Mouse (Mus musculus): ENCODE results near the gene Cdt1.

Cdt1 gene

DNA sequence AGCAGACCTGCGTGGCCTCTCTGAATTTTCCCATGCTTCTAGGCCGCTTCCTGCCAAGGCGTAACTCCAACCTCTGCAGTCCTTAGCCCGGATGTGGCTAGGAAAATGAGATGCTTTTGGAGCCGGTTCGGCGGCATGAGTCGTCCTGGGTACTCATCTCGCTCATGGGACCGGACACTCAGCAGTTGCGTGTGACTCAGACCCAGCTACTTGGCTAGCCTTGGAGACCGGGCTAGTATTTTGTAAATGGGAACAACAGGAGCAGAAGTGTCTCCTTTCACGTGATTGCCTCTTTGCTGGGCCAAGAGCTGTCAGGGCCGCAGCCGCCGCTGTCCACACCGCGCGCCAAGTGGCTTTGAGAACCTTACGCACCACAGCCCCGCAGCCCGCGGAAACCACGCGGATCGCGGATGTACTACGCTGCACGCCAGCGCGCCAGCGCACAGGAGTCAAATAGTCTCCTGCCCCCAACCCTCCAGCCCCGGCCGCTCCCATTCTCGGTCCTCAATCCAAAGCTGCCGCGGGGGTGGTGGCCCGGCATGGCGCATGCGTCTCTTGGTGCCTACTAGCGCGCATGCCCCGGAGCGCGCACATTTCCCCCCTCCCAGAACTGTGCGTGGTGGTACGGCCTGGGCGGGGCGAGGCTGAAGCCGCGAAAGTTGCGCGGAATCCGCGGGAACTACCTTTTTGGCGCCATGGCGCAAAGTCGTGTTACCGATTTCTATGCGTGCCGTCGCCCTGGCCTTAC lies at the start of gene Cdt1:
Gene Cdt1, plus strand, starts transcription at position 655 of the 748 bp plus-strand sequence.
- DNase-seq (ENCODE audit: low spot score in 2 of 2): peak; percentile 90 to 91

DNA sequence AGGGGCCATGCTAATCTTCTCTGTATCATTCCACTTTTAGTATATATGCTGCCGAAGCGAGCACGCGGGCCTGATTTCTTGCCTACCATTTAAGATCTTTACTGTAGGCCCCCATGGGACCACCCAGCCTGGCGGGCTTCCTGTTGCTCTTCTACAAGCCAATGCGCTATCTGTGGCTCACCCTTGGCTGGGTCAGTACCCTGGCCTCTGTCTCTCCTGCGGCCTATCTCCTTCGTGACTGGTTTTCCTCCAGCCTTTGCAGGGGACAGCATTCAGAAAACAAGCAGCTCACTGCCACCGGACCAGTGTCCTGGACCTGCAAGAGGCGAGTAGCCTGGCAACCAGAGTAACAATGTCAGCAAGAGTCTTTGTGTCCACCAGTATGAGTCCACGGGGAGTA lies 47.2 kb upstream of the Cdt1 start:
- no peak for DNase-seq (ENCODE audit: low spot score in 2 of 2)

DNA sequence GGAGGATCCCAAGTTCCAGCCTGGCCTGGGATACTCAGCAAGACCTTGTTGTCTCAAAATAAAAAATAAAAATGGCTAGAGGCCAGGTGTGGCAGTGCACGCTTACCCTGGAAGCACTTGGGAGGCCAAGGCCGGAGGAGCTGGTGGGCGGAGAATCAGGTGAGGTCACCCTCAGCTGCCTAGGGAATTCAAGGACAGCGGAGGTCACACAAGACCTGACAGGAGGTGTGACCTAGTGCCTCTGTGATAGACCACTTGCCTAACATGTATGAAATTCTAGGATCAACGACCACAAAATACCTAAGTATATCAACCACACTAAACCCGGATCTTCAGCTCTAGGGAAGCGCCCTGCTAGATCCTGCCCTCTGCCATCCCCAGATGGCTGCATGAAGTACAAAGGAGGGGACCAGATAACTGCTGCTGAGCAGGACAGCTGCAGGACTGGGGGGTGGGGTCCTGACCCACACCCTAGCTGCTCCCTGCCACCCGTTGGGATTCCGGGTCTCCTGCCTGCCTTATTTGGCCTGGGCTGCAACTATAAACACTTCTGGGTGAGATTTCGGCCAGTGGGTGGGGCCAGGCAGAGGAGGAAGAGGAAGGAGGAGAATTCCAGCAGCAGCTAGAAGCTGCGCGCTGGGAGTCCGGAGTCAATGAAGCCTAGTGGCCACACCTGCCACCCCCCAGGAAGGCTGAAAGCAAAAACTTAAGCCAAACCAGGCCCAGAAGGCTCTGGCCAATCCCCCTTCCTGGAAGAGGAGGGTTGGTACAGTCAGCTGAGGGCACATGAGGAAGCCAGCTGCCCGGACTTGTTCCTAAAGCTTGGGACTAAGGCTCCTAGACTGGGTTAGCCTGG lies 44.8 kb upstream of the Cdt1 start:
- no peak for DNase-seq (ENCODE audit: low spot score in 2 of 2)

DNA sequence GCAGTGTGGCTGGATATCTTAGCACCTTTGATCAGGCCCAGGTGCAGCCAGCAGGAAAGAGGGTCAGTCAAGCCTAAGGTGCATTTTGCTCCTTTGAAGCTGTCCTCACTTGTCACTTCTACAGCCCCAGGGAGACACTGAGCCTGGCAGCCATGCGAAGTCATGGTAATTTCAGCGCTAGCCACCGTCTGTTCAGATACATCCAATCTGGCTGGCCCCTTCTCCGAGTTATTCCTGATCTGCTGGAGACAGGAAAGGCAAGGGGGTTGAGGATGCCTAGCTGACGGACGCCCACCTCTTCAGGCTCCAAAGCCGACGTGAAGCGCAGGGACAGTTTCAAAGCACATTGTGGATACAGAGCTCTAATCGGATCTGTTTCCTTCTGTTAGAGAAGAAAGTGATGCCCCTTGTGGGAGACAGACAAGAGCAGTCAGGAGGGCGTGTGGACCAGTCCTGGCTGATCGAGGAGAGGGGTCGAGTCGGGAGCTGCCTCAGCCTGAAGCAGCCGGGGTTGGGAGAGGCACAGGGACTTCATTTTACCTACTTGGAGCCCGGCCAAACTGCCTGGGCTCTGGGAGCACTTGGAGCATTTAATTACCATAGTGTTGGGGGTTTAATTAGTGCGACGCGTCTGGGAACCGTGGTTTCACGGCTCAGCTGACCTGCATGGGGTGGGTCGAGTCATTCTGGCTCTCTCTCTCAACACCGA lies 44.0 kb upstream of the Cdt1 start:
- DNase-seq (ENCODE audit: low spot score in 2 of 2): no peak

DNA sequence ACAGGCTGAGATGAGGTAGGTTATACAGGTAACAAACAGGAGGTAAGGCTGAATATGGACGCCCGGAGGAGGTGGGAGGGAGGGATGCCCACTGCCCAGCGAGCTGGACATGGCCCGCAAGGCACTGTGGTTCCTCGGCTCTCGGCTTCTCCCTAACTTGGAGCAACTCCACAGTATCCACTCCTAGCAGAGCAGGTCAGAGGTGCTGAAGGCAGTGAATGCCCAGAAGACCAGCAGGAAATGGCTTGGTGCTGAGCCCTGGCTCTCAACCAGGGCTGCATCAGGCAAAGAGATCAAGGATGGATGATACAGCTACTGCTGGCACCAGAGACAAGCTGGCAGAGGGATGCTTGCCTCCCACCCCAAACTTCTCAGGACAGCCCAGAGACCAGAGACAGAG lies 43.3 kb upstream of the Cdt1 start:
- DNase-seq (ENCODE audit: low spot score in 2 of 2): no peak

DNA sequence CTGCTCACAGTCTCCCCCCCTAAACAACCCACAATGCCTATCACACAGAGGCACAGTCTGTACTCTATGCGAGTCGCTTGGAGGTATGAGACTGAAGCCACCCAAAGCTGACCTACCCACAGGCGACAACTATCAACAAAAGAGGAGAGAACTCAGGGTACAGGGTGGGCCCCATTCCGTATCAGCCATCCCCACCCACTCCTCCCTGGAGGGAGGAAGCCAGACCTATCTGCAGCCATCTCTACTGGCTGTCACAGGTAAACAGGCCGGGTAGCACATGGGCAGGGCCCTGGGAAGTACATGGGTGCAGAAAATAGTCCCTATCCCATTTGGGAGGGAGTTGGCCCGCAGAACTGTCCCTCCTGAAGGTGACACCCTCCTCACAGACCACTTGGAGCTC lies 42.8 kb upstream of the Cdt1 start:
- DNase-seq (ENCODE audit: low spot score in 2 of 2): no peak

DNA sequence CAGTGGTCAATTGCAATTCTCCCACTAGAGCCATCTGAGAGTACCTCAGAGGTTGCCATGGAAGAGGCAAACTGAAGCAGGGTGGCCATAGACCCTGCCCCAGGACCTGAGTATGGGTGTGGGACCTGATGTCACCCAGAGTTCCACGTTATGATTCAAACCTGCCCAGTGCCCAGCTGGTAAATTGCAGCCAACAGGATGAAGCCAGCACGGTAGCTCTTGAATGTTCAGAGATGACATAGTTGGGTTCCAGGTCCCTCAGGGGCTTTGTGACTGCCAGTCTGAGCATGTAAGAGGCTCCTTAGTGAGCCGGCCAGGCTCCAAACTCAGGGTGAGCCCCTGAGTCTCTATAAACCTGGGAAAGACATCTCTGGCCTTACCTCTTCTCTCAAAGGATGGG lies 41.7 kb upstream of the Cdt1 start:
- DNase-seq (ENCODE audit: low spot score in 2 of 2): no peak

DNA sequence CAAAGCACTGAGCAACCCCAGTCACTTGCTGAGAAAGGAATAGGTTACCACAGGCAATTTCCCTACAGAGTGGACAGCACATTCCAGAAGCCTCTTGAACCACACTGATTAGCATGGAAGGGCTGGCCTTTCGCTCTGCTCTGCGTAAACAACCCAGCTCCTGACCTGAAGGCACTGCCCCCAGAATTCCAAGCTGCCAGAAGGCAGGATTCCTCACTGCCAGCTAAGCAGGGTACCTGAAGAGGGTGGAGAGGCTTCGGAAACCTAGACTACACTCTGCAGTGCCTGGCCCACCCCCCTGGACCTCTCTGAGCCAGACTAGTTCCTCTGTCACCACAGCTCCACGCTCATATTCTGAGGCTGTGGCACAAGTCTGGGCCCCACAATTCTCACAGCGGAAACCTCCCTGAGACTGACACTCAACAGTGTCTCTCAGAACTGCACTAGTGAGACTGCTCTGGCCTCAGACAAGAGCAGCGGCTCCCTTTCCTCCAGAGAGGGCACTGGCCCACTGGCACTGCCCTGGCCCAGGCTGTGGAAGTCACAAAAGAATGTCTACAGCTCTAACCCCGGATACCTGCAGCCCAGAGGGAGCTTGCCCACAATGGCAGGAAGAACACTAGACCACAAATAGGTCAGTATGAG lies 41.2 kb upstream of the Cdt1 start:
- DNase-seq (ENCODE audit: low spot score in 2 of 2): no peak

DNA sequence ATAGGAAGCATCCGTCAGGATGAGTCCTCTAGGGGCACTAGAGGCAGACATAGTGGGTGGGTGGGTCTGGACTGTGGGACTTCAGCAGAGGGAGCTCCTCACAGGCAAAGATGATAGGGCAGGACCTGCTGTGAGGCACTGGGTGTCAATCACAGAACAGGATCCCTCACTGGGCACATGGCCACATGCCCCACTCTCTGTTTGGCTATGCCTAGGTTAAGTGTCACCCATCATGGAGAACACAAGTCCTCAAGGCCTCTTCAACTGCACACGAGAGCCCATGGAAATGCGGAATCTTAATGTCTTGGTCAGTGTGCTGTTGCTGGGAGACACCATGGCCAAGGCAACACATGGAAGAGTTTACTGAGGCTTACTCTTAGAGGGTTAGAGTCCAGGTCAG lies 39.9 kb upstream of the Cdt1 start:
- DNase-seq (ENCODE audit: low spot score in 2 of 2): no peak

DNA sequence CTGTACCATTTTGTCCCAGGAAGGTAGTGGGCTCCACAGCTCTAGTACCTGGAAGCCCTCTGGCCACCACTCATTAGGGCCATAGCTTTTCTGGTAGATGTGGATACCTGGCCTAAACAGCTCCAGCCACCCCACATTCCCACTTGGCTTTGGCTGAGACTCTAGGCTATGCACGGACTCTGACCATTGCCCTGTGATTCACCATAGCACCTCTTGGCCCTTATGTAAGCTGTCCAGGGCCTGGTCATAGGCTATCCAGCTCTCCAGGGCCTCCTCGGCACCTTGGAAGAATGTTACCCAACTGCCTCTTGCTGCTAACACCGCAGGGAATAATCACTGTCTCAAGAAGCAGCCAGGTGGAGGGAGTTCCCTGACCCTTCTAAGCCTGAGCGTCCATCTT lies 38.7 kb upstream of the Cdt1 start:
- no peak for DNase-seq (ENCODE audit: low spot score in 2 of 2)

DNA sequence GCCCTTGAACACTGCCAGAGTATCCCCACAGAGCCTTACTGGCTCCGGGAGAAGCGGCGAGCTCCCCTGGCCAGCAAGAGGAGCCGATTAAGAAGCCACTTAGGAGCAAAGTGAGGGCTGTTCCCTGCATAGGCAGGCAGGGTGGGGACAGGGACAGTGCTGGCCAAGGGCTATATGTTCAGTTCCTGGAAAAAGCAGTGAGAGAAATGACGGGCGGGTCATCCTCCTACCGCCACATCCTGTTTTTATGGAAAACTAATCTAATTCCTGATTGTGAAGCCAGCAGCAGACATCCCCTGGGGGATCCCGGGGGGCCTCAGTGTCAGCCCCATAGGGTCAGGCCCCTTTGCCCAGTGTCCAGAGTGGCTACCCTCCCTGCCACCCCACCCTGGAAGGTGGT lies 36.5 kb upstream of the Cdt1 start:
- no peak for DNase-seq (ENCODE audit: low spot score in 2 of 2)

DNA sequence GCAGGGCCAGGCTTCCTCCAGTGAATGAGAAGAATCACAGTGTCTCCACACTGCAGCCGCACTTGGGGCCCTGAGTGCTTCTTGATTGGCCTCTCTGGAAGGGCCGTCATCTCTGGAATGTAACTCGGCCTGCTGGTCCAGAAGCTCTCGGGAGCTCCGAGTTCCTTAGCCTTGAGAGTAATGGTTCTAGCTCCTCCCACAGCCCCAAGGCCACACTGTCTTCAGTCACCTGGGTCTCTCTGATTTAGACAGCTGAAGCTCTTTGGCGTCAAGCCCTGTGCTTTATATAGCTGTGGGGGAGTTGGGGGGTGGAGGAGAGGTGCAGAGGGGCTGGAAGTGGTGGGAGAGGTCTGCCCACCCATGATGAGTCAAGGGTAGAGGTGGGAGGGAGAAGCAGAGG lies 30.8 kb upstream of the Cdt1 start:
- no peak for DNase-seq (ENCODE audit: low spot score in 2 of 2)

DNA sequence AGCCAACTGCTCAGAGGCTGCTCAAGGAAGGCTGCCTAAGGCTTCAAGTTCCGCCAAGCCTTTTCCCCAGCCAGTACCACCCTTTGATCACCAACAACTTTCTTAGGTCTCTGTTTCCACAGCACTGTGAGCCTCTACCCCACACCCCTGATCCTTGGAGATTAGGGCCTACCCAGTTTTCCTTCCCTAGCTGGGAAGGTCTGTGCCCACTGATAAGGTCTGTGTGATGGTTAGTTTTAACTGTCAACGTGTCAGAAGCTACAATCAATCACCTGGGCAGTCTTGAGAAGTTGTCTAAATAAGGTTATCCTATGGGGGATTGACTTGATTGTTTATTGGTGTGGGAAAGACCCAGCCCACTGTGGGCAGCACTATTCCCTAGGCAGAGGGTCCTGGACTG lies 30.0 kb upstream of the Cdt1 start:
- DNase-seq (ENCODE audit: low spot score in 2 of 2): no peak

DNA sequence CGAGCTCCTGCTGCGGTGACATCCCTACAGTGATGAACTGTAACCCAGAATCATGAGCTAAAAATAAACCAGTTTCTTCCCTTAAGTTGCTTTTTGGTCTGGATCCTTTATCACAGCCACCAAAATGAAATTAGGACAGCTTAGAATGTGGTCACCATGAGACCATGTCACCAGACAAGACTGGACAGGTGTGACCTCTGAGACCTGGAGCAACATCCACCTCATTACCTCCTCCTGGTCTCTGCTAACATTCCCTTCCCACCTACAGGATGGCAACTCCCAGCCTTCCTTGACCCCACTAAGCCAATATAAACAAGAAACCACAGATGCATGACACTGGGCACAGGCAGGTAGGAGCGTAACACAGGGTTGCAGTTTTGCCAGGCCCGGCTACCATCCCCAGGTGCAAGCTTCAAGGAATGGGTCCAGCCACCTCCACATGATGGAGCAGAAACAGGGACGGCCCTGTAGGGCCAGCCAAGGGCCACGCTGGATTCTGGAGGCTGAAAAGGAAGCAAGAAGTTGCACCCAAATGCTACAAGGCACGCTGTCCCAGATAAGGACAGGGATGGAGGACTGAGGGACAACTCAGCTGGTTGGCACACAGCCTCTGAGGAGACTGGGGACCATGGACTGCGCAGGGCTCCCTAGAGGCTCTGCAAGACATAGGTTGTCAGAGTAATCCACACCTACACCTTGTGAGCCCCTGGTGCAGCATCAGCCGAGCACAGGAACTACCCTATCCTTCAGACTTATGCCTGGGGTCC lies 29.3 kb upstream of the Cdt1 start:
- no peak for DNase-seq (ENCODE audit: low spot score in 2 of 2)

DNA sequence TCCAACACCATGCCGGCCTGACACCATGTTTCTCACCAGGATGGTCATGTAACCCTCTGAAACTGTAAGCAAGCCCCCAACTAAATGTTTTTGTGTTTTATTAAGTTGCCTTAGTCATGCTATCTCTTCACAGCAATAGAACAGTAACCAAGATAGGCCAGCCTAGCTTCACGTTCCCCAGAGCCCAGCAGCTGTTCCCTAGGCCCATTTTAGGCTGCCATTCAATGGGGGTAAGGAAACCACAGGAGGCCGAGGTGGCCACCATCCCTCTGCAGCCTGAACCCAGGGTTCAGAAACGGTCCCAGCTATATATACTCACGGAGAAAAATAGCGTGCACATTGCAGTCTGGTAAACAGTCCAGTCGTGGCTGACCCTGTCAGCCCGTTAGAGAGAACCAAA lies 23.7 kb upstream of the Cdt1 start:
- no peak for DNase-seq (ENCODE audit: low spot score in 2 of 2)

DNA sequence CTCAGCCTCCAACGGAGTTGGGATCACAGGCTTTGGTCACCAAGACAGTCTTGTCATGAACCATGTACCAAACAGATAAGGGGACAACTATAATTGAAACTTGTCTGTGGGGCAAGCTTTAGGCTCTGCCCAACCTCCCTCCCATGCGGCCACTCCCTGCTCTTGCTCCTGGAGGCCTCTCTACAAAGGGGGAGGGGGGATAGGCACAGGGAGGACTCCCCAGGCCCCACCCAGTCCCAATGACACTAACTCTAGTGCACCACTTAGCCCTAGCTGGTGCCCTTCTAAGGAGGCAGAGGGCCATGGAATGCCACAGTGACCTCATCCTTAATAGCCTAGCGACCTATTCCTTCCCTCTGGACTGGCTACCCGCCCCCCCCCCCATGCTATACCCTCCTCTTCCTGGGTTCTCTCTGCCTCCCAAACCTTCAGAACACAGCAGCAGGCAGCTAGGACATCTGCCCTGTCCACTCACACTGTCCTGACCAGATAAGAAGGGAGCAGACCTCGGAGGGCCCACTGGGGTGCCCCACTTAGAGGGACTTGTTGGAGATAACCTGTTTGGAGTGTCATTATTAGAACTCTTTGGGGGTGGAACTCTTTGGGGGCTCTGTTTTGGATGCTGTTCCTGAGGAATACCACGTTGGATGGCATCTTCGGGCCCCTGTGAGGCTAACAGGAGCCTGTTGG lies 21.6 kb upstream of the Cdt1 start:
- DNase-seq (ENCODE audit: low spot score in 2 of 2): no peak

DNA sequence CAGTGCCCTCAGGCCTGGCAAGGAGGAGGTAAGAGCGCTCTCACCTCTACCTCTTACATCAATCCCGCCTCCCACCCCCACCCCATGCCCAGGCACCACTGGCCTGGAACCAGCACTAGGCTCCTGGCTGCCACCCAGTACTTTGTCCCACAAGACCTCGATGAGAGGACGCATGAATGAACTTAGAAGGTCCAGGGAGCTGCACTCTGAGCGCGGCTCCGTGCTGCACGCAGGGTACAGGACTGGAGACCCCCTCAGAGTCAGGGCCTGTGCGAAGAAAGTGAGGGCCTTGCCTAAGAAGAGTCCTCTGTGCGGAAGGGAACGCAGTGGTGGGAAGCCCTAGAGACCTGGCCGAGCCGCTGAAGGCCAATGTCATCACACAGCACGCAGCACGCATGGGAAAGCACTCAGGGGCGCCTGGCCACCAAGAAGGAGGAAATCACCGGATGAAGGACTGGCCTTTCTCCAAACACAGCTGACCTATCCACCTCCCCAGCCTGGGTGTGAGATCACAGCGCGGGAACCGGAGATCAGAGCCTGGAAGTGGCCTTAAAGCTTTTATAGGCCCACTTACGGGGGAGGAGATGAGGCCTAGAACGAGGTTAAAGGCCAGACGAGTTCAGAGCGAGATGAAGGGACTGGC lies 20.9 kb upstream of the Cdt1 start:
- DNase-seq (ENCODE audit: low spot score in 2 of 2): no peak

DNA sequence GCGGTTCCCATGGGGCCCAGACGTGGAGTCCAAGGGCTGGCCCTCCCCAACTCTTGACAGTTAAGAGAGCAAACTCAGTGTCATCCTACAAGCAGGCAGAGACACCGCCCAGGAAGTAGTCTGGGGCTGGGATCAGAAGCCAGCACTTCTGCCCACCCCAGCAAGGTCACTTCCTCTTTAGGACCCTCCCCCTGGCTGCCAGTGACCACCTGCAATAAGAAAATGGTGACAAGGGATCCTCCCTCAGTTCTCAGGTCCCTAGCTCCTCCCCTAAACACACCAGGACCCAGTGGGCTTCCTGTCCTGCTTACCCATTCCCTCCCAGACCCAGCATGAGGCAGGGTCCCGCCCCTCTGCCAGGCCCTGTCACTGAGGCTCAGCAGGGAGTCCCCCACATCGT lies 20.0 kb upstream of the Cdt1 start:
- no peak for DNase-seq (ENCODE audit: low spot score in 2 of 2)

DNA sequence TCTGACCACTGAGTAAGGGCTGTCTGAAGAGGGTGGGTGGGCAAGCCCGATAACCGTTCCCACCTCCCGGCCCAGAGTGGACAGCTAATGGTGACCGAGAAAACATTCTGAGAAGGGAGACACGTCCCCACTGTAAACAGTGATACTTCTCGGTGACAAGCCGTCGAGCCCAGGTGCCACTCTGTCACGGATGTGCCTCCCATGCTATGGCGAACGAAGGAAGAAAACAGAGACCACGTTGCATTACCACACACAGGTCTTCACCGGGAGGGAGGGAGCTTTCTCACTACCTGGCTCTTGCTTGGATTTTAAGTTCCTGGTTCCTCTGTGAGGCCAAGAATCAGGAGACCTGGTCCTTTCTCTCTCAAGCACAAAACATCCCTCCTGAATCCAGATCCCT lies 19.5 kb upstream of the Cdt1 start:
- no peak for DNase-seq (ENCODE audit: low spot score in 2 of 2)

DNA sequence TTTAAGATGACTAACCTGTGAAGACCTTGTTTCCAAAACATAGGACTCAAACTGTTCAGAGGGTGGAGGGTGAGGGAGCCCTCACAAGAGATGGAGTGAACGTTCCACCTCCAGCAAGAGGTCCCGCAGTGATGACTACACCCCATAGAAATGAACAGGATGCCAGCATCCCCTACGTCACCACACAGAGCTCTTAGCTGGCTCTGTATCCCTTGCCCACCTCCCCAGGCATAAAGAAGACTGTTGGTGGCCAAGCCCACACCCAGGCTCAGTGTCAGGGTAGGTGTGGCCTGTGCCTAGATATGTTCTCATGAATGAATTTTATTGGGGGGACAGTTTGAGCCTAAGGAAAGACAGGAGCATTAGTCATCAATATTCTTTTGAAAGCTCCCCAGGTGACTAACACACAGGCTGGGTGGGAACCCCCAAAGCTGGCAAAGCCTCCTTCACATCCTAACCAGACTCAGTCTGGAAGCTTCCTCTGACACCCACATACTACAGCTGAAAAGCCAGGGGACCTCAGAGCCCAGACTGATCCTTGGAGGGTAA lies 18.9 kb upstream of the Cdt1 start:
- no peak for DNase-seq (ENCODE audit: low spot score in 2 of 2)
